Comparison of ENCODE assay signal across 9 mouse cellular contexts in genomic region chr12:72084261-72085023, GRCm38 (mm10). TPM values are rescaled to one million over a fixed set of nuclear protein-coding genes. Genes with fewer than 3 reads are reported as not detected.
A peak's percentile ranks its signal among the peaks of the same experiment; 100 is the strongest.
DNase-seq lines count a peak whose midpoint lies in the region; ATAC-seq and TF ChIP-seq lines count a peak whose summit lies in the region.
"Had no signal": no experiment of that assay in that cellular context is flagged by ENCODE, and none has a peak within 500 bp of the region (broad histone marks: within the 10 kb centered on the region; RNA-seq: fewer than 3 reads in every experiment).

No protein-coding gene starts in this region.

- peak overlapping the region; percentile 71 for H3K9ac ChIP-seq in heart, embryonic 12.5 days
- peak overlapping the region; percentile 63 for H3K9ac ChIP-seq in forebrain, embryonic 15.5 days (replicated peaks)
- peak overlapping the region; percentile 71 for H3K9ac ChIP-seq in stomach, postnatal 0 days (ENCODE audit: low read length)

- H3K36me3 ChIP-seq in heart, embryonic 12.5 days, result no peaks in the 10 kb centered on the region
- no peaks in the 10 kb centered on the region for H3K36me3 ChIP-seq in forebrain, embryonic 15.5 days
- no peaks in the 10 kb centered on the region; the same call in 1 of the 2 replicates for H3K36me3 ChIP-seq in stomach, postnatal 0 days (ENCODE audit: control insufficient read depth, insufficient read depth, low read length)

- H3K9me3 ChIP-seq in heart, embryonic 12.5 days (replicated peaks), result no peaks in the 10 kb centered on the region
- H3K9me3 ChIP-seq in forebrain, embryonic 15.5 days, result no peaks in the 10 kb centered on the region
- H3K9me3 ChIP-seq in stomach, postnatal 0 days (ENCODE audit: control insufficient read depth, low read length), result no peaks in the 10 kb centered on the region

- no peak; the same call in 1 of the 2 replicates for ATAC-seq in heart, embryonic 12.5 days (ENCODE audit: insufficient number of reproducible peaks, low FRiP score)
- peak; percentile 8 for ATAC-seq in forebrain, embryonic 15.5 days (replicated peaks)
- ATAC-seq in stomach, postnatal 0 days (ENCODE audit: low FRiP score, low TSS enrichment), result peak; percentile 6; the same call in 1 of the 2 replicates
- ATAC-seq in monocyte, adult 5-6 weeks (replicated peaks; ENCODE audit: insufficient number of reproducible peaks, low FRiP score, low TSS enrichment, poor library complexity, severe bottlenecking), result no peak

- peak overlapping the region; percentile 67 for H3K4me3 ChIP-seq in heart, embryonic 12.5 days
- H3K4me3 ChIP-seq in forebrain, embryonic 15.5 days, result peak overlapping the region; percentile 92
- peak overlapping the region; percentile 62 for H3K4me3 ChIP-seq in stomach, postnatal 0 days (ENCODE audit: low read depth, low read length)

- H3K27me3 ChIP-seq in heart, embryonic 12.5 days (replicated peaks), result no peaks in the 10 kb centered on the region
- H3K27me3 ChIP-seq in forebrain, embryonic 15.5 days, result no peaks in the 10 kb centered on the region
- H3K27me3 ChIP-seq in stomach, postnatal 0 days (ENCODE audit: control insufficient read depth, insufficient read depth, low read length), result no peaks in the 10 kb centered on the region

- intact Hi-C loops in heart, postnatal 36 days (cut with DNase I), result loop anchor here (2.0 to 10.0 kb wide), 2 partner anchors 14 to 450 kb away; partner anchors contain the start of genes Gpr135 and Pcnx4

- 5% methylated on average over 46 of the region's 46 CpGs for WGBS in heart, embryonic 12.5 days
- WGBS in forebrain, embryonic 15.5 days, result 4% methylated on average over 46 of the region's 46 CpGs
- WGBS in stomach, postnatal 0 days, result 7% methylated on average over 46 of the region's 46 CpGs

- peak overlapping the region; percentile 85 for H3K27ac ChIP-seq in heart, embryonic 12.5 days (ENCODE audit: poor library complexity, severe bottlenecking)
- peak overlapping the region; percentile 98 for H3K27ac ChIP-seq in forebrain, embryonic 15.5 days (replicated peaks)
- peak overlapping the region; percentile 88 for H3K27ac ChIP-seq in stomach, postnatal 0 days (replicated peaks)
- H3K27ac ChIP-seq: macrophage had no signal

- peaks cover 26% of the 10 kb centered on the region for H3K4me1 ChIP-seq in heart, embryonic 12.5 days (replicated peaks)
- H3K4me1 ChIP-seq in forebrain, embryonic 15.5 days, result peaks cover 43% of the 10 kb centered on the region
- peaks cover 3% of the 10 kb centered on the region for H3K4me1 ChIP-seq in stomach, postnatal 0 days (replicated peaks; ENCODE audit: control insufficient read depth, insufficient read depth)

- no peak for TF ChIP-seq CTCF in stomach, postnatal 0 days (IDR thresholded peaks at IDR 0.05; ENCODE audit: low read depth)

- DNase-seq in heart, postnatal 36 days, result no peak
- peak; percentile 74 for DNase-seq in NIH3T3 (ENCODE audit: low read depth)
- peak; percentile 88 to 89 for DNase-seq in kidney, adult 8-10 months
- peak; percentile 63 for DNase-seq in lung, postnatal 10 days
- no peak for DNase-seq in stomach, postnatal 0 days (ENCODE audit: low spot score)

- TF ChIP-seq EP300 in stomach, postnatal 0 days (optimal IDR thresholded peaks at IDR 0.05), result no peak

- H3K4me2 ChIP-seq in heart, embryonic 12.5 days, result peak overlapping the region; percentile 73
- H3K4me2 ChIP-seq in forebrain, embryonic 15.5 days (replicated peaks), result peak overlapping the region; percentile 86
- peak overlapping the region; percentile 91 for H3K4me2 ChIP-seq in stomach, postnatal 0 days (replicated peaks; ENCODE audit: low read depth)

RNA-seq across cellular contexts. Expression of gene L3hypdh, which starts 0.8 kb away (rescaled TPM):
- polyA plus RNA-seq in heart, embryonic 12.5 days (2016; fragmentation: Nextera tagmentation; extraction: Ambion mirVana), result 19.0 and 19.5 TPM in 2 replicates
- total RNA-seq in heart, postnatal 36 days (2021), result 1 to 10 TPM; 6.8 to 6.9 TPM
- 7.4 and 8.2 TPM in 2 replicates for polyA plus RNA-seq in forebrain, embryonic 15.5 days (2015; fragmentation: Nextera tagmentation; extraction: Ambion mirVana)
- polyA plus RNA-seq in stomach, postnatal 0 days (2015; fragmentation: Nextera tagmentation; extraction: Ambion mirVana), result 8.0 and 8.7 TPM in 2 replicates
- not detected in 3 replicates for total RNA-seq in monocyte, adult 5-6 weeks (2017)

RNA-seq across cellular contexts. Expression of gene Jkamp, which starts 0.9 kb away (rescaled TPM):
- polyA plus RNA-seq in heart, embryonic 12.5 days (2016; fragmentation: Nextera tagmentation; extraction: Ambion mirVana), result 63.0 and 68.5 TPM in 2 replicates
- 10 to 100 TPM; 21.0 to 21.6 TPM for total RNA-seq in heart, postnatal 36 days (2021)
- 123 and 130 TPM in 2 replicates for polyA plus RNA-seq in forebrain, embryonic 15.5 days (2015; fragmentation: Nextera tagmentation; extraction: Ambion mirVana)
- polyA plus RNA-seq in stomach, postnatal 0 days (2015; fragmentation: Nextera tagmentation; extraction: Ambion mirVana), result 40.6 and 43.1 TPM in 2 replicates
- 20.2 to 29.0 TPM (median 26.2 TPM) in 3 replicates for total RNA-seq in monocyte, adult 5-6 weeks (2017)

RNA-seq across cellular contexts. Expression of gene Gpr135, which starts 13.5 kb away (rescaled TPM):
- polyA plus RNA-seq in heart, embryonic 12.5 days (2016; fragmentation: Nextera tagmentation; extraction: Ambion mirVana), result 0.55 and 0.56 TPM in 2 replicates
- total RNA-seq in heart, postnatal 36 days (2021), result under 1 TPM; 0.41 to 0.42 TPM
- 4.0 and 4.2 TPM in 2 replicates for polyA plus RNA-seq in forebrain, embryonic 15.5 days (2015; fragmentation: Nextera tagmentation; extraction: Ambion mirVana)
- polyA plus RNA-seq in stomach, postnatal 0 days (2015; fragmentation: Nextera tagmentation; extraction: Ambion mirVana), result 0.54 and 0.62 TPM in 2 replicates
- total RNA-seq in monocyte, adult 5-6 weeks (2017), result not detected in 3 replicates
- polyA plus RNA-seq: macrophage had no signal

Comparison
In these comparisons a context has a peak if more than half of its experiments do, and no peak if none do; other contexts are left out.
1. ATAC-seq: peak in forebrain, embryonic 15.5 days (single experiment) and stomach, postnatal 0 days (single experiment); none in heart, embryonic 12.5 days (single experiment) and monocyte, adult 5-6 weeks (single experiment).
2. DNase-seq: peak in NIH3T3 (single experiment), kidney, adult 8-10 months (2 of 2) and lung, postnatal 10 days (single experiment); none in heart, postnatal 36 days (0 of 2) and stomach, postnatal 0 days (single experiment).
3. Peak in every context shown above with its lines, with median percentiles within 50 percentile points of each other: H3K27ac ChIP-seq, H3K4me2 ChIP-seq, H3K4me3 ChIP-seq and H3K9ac ChIP-seq.